Mouse (Mus musculus) heart, postnatal 0 days (tissue): Measurements from ENCODE around the gene Prg3. TPM values are rescaled to one million over a fixed set of nuclear protein-coding genes. Genes with fewer than 3 reads are reported as not detected.

Source experiments
- ATAC-seq: fragments of 200-750 bp; cut with Nextera tagmentation; 2 replicates; pipeline ENCODE4 v1.8.0; 2017; ENCODE audit warnings: low read depth, moderate number of reproducible peaks, moderate library complexity; ENCODE audit not compliant: insufficient read depth
- DNase-seq: peaks from one replicate; pipeline ENCODE4 v3.0.0-alpha.2; 2016; ENCODE audit warnings: low spot score
- H3K27ac ChIP-seq: fragments of 300-500 bp; sonication (generic); 2 replicates; pipeline ENCODE4 v1.5.1; 2014; ENCODE audit warnings: low read depth, mild to moderate bottlenecking
- H3K27me3 ChIP-seq: fragments of 300-500 bp; sonication (generic); 2 replicates; pipeline ENCODE4 v1.6.1; 2014; ENCODE audit warnings: low read length, mixed read lengths; ENCODE audit not compliant: control insufficient read depth, insufficient read depth
- H3K36me3 ChIP-seq: fragments of 300-500 bp; sonication (generic); replicated peaks from 2 replicates; pipeline ENCODE4 v1.6.1; 2014; ENCODE audit warnings: low read length, mixed read lengths; ENCODE audit not compliant: control insufficient read depth, insufficient read depth
- H3K4me1 ChIP-seq: fragments of 300-500 bp; sonication (generic); 2 replicates; pipeline ENCODE4 v1.6.1; 2014; ENCODE audit warnings: antibody characterized with exemption; ENCODE audit not compliant: control insufficient read depth, insufficient read depth
- H3K4me2 ChIP-seq: fragments of 300-500 bp; sonication (generic); 2 replicates; pipeline ENCODE4 v1.6.1; 2014; ENCODE audit warnings: low read depth, mild to moderate bottlenecking, low read length, moderate library complexity
- H3K4me3 ChIP-seq: fragments of 300-500 bp; sonication (generic); 2 replicates; pipeline ENCODE4 v1.5.1; 2014; ENCODE audit warnings: low read depth, low read length
- H3K9ac ChIP-seq: fragments of 300-500 bp; sonication (generic); replicated peaks from 2 replicates; pipeline ENCODE4 v1.6.1; 2014; ENCODE audit warnings: low read depth, low read length, mixed read lengths
- H3K9me3 ChIP-seq: fragments of 300-500 bp; sonication (generic); replicated peaks from 2 replicates; pipeline ENCODE4 v1.6.1; 2016; ENCODE audit warnings: low read length; ENCODE audit not compliant: control insufficient read depth
- CTCF ChIP-seq: IDR thresholded peaks from 2 replicates; pipeline ENCODE4 v1.5.1; 2016; ENCODE audit warnings: antibody characterized with exemption, control low read depth, low read depth
- EP300 ChIP-seq: IDR thresholded peaks from 2 replicates; pipeline ENCODE4 v1.6.1; 2016; ENCODE audit warnings: antibody characterized with exemption, low read depth
- WGBS: fragments of 180-500 bp; shearing (Covaris S2); extraction: QIAGEN DNeasy Blood & Tissue Kit; methylation state at CpG from one replicate; pipeline ENCODE4 v1.1.7; 2014; 5-methylcytosine and 5-hydroxymethylcytosine counted together
- polyA plus RNA-seq: library from polyadenylated mRNA; unstranded; fragments of >200 nt; fragmentation: Nextera tagmentation; extraction: Ambion mirVana; gene quantifications from 2 replicates; pipeline ENCODE4 v1.2.1, GENCODE M21; 2015
- total RNA-seq: library from RNA; depleted of rRNA; stranded (reverse); fragments of >200 nt; gene quantifications from 2 replicates; pipeline ENCODE4 v1.2.3, GENCODE M21; 2014; ENCODE audit warnings: low replicate concordance; rRNA removed

Gene Prg3
- not detected in 2 replicates for total RNA-seq
- not detected in 2 replicates for polyA plus RNA-seq

GRCm38 (mm10) chr2:84987930-84988329 is at the start of gene Prg3:
Gene Prg3, plus strand, starts transcription at chr2:84988215.
- no peak for ATAC-seq
- Histone ChIP-seq H3K4me1 (no peaks in the 10 kb centered on the region), H3K36me3 (no peaks in the 10 kb centered on the region), H3K27me3 (no peaks in the 10 kb centered on the region), H3K4me2 (no peak within 1 kb of the TSS), H3K9me3 (no peaks in the 10 kb centered on the region), H3K9ac (no peak within 1 kb of the TSS), H3K4me3 (no peak within 1 kb of the TSS), H3K27ac (no peak within 1 kb of the TSS)
- no peak for DNase-seq
- no peak for TF ChIP-seq CTCF
- no peak for TF ChIP-seq EP300
- WGBS, result 58% methylated on average over 1 of the region's 1 CpGs

GRCm38 (mm10) chr2:84938249-84938946 is 49.6 kb upstream of the Prg3 start:
- peak overlapping the region; percentile 64 for H3K4me2 ChIP-seq
- H3K4me3 ChIP-seq, result peak overlapping the region; percentile 50
- peaks cover 17% of the 10 kb centered on the region; the same call in 1 of the 2 replicates for H3K36me3 ChIP-seq
- H3K27me3 ChIP-seq, result no peaks in the 10 kb centered on the region
- 45% methylated on average over 5 of the region's 5 CpGs for WGBS
- peak; percentile 38 for DNase-seq
- ATAC-seq, result peak; percentile 28; the same call in 1 of the 2 replicates
- peak overlapping the region; percentile 85 for H3K27ac ChIP-seq
- H3K9ac ChIP-seq, result peak overlapping the region; percentile 66
- TF ChIP-seq CTCF (no peak), EP300 (peak; percentile 62; the same call in 1 of the 2 replicates)
- 0 out of 2 replicates have a peak, but pooled peaks cover 5% of the 10 kb centered on the region for H3K4me1 ChIP-seq
- no peaks in the 10 kb centered on the region for H3K9me3 ChIP-seq

- H3K4me3 ChIP-seq, result no peak overlapping the region
- H3K27me3 ChIP-seq, result no peaks in the 10 kb centered on the region
- H3K9me3 ChIP-seq, result no peaks in the 10 kb centered on the region
- 0 out of 2 replicates have a peak, but pooled peaks cover 5% of the 10 kb centered on the region for H3K4me1 ChIP-seq
- WGBS, result 94% methylated on average over 3 of the region's 3 CpGs
- ATAC-seq, result no peak
- peaks cover 22% of the 10 kb centered on the region; the same call in 1 of the 2 replicates for H3K36me3 ChIP-seq
- H3K9ac ChIP-seq, result no peak overlapping the region
- no peak for TF ChIP-seq CTCF
- no peak for TF ChIP-seq EP300
- H3K4me2 ChIP-seq, result peak overlapping the region; percentile 1; the same call in 1 of the 2 replicates
- DNase-seq, result no peak
- no peak overlapping the region for H3K27ac ChIP-seq
These were observed 48.7 kb upstream of the Prg3 start for GRCm38 (mm10) chr2:84939306-84939705.

- H3K36me3 ChIP-seq, result peaks cover 26% of the 10 kb centered on the region
- no peaks in the 10 kb centered on the region for H3K9me3 ChIP-seq
- TF ChIP-seq EP300, result no peak
- TF ChIP-seq CTCF, result no peak
- 91% methylated on average over 6 of the region's 6 CpGs for WGBS
- H3K4me1 ChIP-seq, result 0 out of 2 replicates have a peak, but pooled peaks cover 5% of the 10 kb centered on the region
- no peak overlapping the region for H3K4me3 ChIP-seq
- H3K27ac ChIP-seq, result no peak overlapping the region
- no peak for ATAC-seq
- H3K9ac ChIP-seq, result no peak overlapping the region
- no peak for DNase-seq
- no peaks in the 10 kb centered on the region for H3K27me3 ChIP-seq
- no peak overlapping the region; the same call in 1 of the 2 replicates for H3K4me2 ChIP-seq
These were observed 48.3 kb upstream of the Prg3 start for GRCm38 (mm10) chr2:84939711-84940110.

- ATAC-seq, result no peak
- Histone ChIP-seq H3K36me3 (peaks cover 34% of the 10 kb centered on the region), H3K27ac (no peak overlapping the region), H3K9ac (no peak overlapping the region), H3K27me3 (no peaks in the 10 kb centered on the region), H3K4me2 (no peak overlapping the region), H3K9me3 (no peaks in the 10 kb centered on the region), H3K4me1 (0 out of 2 replicates have a peak, but pooled peaks cover 5% of the 10 kb centered on the region), H3K4me3 (no peak overlapping the region)
- 49% methylated on average over 2 of the region's 2 CpGs for WGBS
- no peak for DNase-seq
- no peak for TF ChIP-seq EP300
- TF ChIP-seq CTCF, result no peak
These were observed 46.7 kb upstream of the Prg3 start for GRCm38 (mm10) chr2:84941332-84941731.
